Mouse (Mus musculus): ENCODE measurements around the gene Srgn.

DNA sequence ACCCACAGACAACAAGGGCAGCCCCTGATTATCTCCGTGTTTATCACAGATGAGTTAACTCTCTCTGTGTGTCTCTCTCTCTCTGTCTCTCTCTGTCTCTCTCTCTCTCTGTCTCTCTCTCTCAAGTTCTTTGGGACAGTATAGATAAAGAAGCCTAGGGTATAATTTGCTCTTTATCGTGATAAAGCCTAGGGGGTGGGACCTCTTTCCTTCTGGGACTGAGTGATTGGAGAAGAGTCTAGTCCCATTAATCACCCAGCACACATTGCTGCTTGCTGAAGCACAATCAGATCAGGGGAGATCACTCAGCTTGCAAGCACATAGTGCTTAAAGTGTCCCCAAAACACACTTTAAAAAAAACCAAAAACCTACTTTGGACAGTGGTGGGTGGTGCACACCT is 6.3 kb downstream of the Srgn start:
- no peak for TF ChIP-seq CTCF (IDR thresholded peaks at IDR 0.05; ENCODE audit: borderline replicate concordance, control insufficient read depth, extremely low read depth, insufficient read depth, low read length, poor library complexity)
- no peak for TF ChIP-seq POLR2A (IDR thresholded peaks at IDR 0.05; ENCODE audit: control insufficient read depth, extremely low read depth, insufficient read depth, low read length, poor library complexity)

All from thymus, adult 2 months (tissue).